Mouse (Mus musculus): ENCODE results near the gene Gm49380. TPM values are rescaled to one million over a fixed set of nuclear protein-coding genes. Genes with fewer than 3 reads are reported as not detected.

Gene Gm49380
- total RNA-seq, 2 experiments from 2014 or later = 0.14 to 0.29 TPM

- DNase-seq (ENCODE audit: low spot score in 2 of 2) = peak in 1 of 2 experiments; percentile 74
Observed at GRCm38 (mm10) chr9:44076764-44077120, 36.6 kb downstream of the Gm49380 start.

DNA sequence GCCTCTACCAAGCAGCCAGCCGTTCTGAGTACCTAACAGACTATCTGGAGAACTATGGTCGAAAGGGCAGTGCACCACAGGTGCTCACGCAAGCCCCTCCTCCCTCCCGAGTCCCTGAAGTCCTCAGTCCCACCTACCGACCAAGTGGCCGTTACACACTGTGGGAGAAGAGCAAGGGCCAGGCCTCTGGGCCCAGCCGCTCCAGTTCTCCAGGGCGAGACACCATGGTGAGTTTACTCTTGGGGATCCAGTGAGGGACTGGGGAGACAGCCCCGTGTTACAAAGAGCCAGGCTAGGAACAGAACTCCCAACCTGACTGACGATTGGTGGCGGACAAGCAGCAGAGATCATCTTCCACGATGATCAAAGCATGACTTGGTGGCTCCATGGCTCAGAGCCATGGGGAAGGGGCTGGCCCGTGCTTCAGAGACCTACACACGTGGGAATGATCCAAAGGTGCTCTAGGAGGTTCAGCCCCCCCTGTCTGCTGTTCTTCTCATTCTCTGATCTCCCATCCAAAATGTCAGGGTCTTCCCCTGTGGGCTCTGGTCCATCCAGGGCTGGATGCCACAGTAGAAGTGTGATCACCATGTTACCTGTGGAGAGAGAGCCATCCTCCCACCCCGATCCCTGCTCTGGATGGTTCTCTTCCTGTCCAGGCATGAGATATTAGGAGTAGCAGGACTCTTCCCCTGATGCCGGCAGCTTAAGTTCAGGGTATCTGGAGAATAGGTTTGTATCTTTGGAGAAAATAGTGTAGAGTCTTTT lies 37.1 kb downstream of the Gm49380 start:
- DNase-seq (ENCODE audit: low spot score in 2 of 2) = no peak

- DNase-seq (ENCODE audit: low spot score in 2 of 2) = no peak
Observed at GRCm38 (mm10) chr9:44075276-44075995, 37.9 kb downstream of the Gm49380 start.

GRCm38 (mm10) chr9:44074395-44075275 lies 38.7 kb downstream of the Gm49380 start:
- DNase-seq (ENCODE audit: low spot score in 2 of 2) = peak in 1 of 2 experiments; percentile 15

- DNase-seq (ENCODE audit: low spot score in 2 of 2) = peak in 1 of 2 experiments; percentile 31
Observed at GRCm38 (mm10) chr9:44073115-44073514, 40.2 kb downstream of the Gm49380 start.

DNA sequence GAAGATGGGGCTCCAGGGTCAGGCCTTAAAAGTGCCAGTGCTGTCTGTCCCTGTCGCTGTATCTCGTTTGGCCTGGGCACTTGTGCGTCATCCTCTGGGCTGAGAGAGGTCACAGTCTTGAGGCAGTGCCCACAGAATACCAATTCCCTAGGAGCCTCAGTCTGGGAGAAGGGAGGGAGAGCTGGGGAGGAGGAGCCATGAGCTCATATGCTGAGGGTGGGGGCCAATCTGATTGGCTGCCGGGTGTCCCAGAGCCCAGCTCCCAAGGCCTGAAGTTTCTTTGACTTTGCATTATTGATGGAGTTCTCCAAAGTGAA lies 40.7 kb downstream of the Gm49380 start:
- peak in 1 of 2 experiments; percentile 45 for DNase-seq (ENCODE audit: low spot score in 2 of 2)

DNA sequence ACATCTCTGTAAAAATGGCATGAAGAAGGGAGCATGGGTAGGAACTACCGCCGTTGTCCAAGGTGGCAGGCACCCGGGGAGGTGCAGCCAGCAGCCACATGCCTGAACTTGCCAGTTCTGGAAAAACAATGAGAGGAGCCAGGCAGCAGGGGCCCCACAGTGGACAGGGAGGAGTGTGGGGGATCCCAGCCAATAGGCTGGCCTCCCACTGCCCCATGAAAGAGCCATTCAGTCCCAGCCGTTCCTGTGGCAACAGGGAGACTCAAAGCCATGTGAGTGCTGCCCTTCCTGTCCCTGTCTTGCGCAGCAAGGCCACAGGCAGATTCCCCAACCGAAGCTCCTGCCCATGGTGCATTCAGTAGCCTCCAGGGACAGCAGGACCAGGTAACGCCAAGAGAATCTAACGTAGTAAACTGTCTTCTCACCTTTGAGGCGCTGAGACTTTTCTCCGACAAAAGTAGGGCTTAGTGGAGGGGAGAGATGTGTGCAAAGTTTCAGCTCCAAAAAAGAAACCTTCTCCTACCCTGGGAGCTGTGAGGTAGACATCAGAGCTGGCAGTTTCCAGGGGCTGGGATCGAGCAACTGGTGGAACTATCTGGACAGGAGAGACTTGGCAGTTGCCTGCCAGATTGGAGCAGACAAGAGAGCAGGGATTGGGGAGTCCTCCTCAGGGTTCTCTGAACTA lies 41.2 kb downstream of the Gm49380 start:
- DNase-seq (ENCODE audit: low spot score in 2 of 2) = peak in 1 of 2 experiments; percentile 74

- no peak for DNase-seq (ENCODE audit: low spot score in 2 of 2)
Observed at GRCm38 (mm10) chr9:44070844-44071231, 42.5 kb downstream of the Gm49380 start.

DNA sequence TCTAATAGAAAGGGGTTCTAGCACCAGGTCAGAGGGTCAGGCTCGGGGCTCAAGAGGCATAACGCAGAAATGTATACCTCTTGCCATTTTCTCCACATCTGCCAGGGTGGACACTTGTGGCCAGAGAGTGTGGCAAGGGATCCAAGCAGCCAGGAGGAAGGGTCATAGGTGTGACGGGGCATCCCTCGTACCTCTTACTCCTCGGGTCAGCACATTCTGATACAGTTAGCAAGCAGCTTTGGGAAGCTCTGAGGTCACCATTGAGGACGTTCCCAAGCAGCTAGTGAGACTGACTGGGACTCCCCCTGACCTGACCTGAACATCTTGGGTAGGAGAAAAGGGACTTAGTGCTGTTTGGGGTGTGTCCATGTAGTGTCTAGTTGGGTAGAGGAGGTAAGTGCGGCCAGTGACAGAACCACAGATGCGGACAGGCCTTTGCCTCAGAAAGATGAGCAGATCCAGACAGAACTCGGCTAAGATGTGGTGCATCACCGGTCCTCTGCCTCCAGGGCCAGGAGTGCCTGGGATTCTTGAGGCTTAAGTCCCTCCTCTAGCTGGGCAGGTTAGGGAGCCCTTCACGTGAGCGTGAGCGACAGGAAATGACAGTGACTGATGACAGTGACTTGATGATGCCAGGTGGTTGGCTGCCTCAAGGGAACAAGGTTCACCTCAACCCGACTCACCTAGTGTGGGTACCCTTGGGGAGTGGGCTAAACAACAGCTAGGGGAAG lies 43.0 kb downstream of the Gm49380 start:
- DNase-seq (ENCODE audit: low spot score in 2 of 2) = no peak

- no peak for DNase-seq (ENCODE audit: low spot score in 2 of 2)
Observed at GRCm38 (mm10) chr9:44069252-44069651, 44.0 kb downstream of the Gm49380 start.

DNA sequence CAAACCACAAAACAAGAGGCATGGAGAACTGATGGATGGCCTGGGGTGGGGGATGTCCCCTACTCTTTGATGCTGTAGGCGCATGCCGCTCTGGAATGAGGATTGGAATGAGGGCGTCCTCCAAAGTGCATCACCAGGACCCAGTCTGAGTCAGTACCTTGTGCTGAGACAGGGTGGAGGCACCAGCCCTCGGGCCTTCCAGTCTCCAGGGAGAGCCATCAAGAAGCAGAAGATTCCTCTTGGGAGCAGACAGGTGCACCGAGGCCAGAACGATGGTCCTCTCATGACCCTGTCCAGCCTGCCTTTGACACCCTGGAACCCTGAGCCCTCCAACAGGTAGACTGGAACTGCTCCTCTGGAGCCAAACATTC lies 45.4 kb downstream of the Gm49380 start:
- no peak for DNase-seq (ENCODE audit: low spot score in 2 of 2)

DNA sequence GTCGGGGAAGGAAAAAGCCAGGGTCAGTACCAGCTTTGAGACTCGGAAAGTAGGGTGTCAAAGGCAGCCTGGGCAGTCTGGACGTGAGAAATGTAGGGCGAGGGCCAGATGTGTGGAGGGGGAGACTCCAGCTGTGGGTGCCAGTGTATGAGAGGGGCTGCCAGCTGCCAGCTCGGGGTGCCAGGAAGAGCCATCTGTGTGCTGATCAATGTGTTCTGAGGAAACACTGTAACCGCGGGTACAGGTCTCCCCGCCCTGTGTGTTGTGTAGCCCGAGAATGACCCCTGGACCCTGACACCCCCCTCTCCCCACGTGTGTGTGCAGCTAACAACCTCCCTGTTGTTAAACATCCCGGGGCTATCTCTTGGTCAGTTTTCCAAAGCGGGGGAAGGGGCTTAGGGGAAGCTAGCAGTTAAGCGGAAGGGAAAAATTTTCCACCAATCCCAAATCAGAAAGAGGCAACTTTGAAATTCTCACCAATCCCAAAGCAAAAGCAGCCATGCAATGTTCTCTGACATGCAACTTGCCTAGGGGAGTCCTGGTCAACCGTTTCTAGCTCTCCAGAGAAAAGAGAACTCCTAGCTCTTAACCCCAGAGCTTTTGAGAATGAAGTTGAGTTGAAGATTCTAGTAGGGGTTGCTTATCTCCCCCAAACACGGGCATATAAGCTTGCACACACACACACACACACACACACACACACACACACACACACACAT lies 45.9 kb downstream of the Gm49380 start:
- DNase-seq (ENCODE audit: low spot score in 2 of 2) = peak; percentile 63 to 65

DNA sequence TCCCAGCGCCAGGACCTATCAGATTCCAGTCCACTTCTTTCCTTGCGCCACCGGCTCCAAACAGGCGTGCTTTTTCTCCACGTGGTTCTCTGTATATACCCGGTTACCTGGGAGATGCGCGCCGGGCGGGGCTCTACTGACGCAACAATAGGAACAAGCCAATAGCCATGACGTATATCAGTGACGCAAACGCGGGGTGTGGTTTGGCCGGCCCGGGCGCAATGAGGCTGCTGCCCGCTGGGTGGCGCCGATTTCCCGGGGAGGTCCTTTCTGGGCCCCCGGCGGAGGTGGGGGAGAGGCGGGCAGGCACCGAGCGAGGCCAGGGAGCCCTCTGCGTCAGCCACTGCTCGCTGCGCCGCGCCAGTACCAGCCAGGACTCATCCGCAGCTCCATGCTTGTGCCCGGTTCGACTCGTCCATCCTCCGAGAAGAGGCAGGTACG lies 46.5 kb downstream of the Gm49380 start, which contains the start of gene Usp2:
Usp2 (plus strand) TSS at position 237 of the 441 bp plus-strand sequence.
- peak; percentile 100 for DNase-seq (ENCODE audit: low spot score in 2 of 2)

DNA sequence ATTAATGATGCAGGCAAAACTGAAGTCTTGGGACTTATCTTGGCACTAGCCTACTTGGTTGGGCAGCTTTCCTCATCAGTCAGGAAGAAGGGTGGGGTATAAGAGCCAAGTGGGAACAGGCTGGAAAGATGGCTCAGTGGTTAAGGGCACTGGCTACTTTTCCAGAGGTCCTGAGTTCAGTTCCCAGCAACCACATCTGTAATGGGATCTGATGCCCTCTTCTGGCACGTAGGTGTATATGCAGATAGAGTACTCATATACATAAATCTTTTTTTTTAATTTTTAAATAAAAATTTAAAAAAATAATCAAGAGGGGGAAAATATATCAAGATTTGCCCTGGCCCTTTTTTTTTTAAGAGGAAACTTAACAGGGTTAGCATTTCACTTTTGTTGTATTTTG lies 48.1 kb downstream of the Gm49380 start:
- no peak for DNase-seq (ENCODE audit: low spot score in 2 of 2)

GRCm38 (mm10) chr9:44058606-44059005 lies 54.7 kb downstream of the Gm49380 start:
- no peak for DNase-seq (ENCODE audit: low spot score in 2 of 2)

DNA sequence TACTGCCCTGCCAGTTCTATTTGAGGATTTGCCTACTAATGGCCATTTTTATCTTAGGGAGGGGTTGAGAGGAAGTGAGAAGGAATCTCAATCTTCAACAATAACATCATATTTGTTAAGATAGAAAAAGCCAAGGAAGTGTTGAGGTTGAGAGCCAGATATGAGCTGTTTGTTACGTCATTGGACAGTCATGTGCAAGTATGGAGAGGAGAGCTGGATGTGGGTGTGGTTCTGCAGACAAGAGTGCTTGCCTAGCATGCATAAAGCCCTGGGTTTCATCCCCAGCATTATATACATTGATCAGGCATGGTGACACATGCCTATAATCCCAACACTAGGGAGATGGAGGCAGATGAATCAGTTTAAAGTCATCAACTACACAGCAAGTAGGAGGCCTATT lies 59.4 kb downstream of the Gm49380 start:
- no peak for DNase-seq (ENCODE audit: low spot score in 2 of 2)

DNA sequence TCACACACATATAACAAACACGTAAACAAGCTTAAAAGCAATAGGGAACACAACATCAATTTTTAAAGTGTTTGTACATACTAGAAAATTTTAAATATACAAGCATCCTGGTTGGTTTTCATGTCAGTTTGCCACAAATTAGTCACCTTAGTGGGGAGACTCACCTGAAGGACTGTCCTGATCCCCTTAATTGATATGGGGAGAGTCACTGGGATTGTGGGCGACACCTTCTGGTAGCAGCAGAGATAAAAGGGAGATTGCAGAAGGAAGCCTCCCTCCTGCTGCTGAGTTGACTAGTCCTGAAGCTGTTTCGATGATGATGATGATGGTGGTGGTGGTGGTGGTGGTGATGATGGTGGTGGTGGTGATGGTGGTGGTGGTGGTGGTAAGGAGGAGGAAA lies 60.4 kb downstream of the Gm49380 start:
- no peak for DNase-seq (ENCODE audit: low spot score in 2 of 2)

DNA sequence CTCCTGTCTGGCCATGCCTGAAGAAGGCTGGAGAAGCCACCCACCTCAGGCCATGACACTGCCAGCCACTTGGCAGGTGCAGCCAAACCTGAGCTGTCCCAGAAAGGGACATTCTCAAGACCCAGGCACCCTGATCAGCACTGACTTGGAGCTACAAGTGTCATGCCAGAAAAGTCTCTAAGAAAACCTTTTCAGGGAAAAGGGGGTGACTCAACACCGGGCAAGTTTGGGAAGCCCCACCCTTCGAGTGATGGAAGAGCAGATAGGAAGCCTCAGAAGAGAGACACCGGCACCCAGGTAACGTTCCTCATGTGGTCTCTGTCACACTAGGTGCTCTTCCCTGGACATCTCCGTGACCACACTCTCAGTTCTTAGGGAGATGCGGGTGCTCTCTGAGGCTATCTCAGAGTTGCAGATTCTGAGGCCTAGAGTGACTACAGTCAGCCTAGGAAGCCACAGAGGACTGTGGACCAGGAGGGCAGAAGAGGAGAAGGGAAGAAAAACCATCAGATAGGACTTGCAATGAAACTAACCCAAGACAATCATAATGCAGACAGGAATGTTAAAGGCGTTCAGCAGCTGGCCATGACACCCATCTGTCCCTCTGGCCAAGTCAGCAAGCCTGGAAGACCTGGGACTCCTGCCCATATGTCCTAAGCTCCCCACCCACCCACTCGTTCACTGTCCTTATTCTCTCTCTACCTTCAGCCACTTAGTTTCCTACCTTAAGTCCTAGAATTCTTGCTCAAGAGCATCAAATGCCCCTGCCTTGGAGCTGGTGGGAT lies 63.7 kb downstream of the Gm49380 start:
- no peak for DNase-seq (ENCODE audit: low spot score in 2 of 2)

All from layer of hippocampus, postnatal 14 days (tissue).